Comparison of ENCODE assay signal across 33 mouse cellular contexts in genomic region chr9:78071626-78072025, GRCm38 (mm10). TPM values are rescaled to one million over a fixed set of nuclear protein-coding genes. Genes with fewer than 3 reads are reported as not detected.
DNase-seq lines count a peak whose midpoint lies in the region; ATAC-seq lines count a peak whose summit lies in the region.
"Had no signal": no experiment of that assay in that cellular context is flagged by ENCODE, and none has a peak within 500 bp of the region (broad histone marks: within the 10 kb centered on the region; RNA-seq: fewer than 3 reads in every experiment).

No protein-coding gene starts in this region.

- peak overlapping the region; percentile 66 for H3K4me3 ChIP-seq in megakaryocyte, embryonic 14.5 days (replicated peaks)
- no peak overlapping the region for H3K4me3 ChIP-seq in forebrain, embryonic 15.5 days
- no peak overlapping the region for H3K4me3 ChIP-seq in kidney, embryonic 14.5 days (ENCODE audit: low read length)
- H3K4me3 ChIP-seq: forebrain, embryonic 10.5 days; forebrain, embryonic 13.5 days; gastrocnemius, adult 2 months; heart, embryonic 12.5 days; heart, embryonic 15.5 days had no signal

- peaks cover 5% of the 10 kb centered on the region for H3K9me3 ChIP-seq in megakaryocyte, embryonic 14.5 days
- no peaks in the 10 kb centered on the region for H3K9me3 ChIP-seq in forebrain, embryonic 15.5 days
- H3K9me3 ChIP-seq in kidney, embryonic 14.5 days (ENCODE audit: control insufficient read depth, low read length), result no peaks in the 10 kb centered on the region
- H3K9me3 ChIP-seq: forebrain, embryonic 10.5 days; forebrain, embryonic 13.5 days; heart, embryonic 15.5 days had no signal

- ATAC-seq in granulocyte monocyte progenitor cell, adult 5-6 weeks (replicated peaks; ENCODE audit: poor library complexity, severe bottlenecking), result peak; percentile 97
- ATAC-seq in forebrain, embryonic 15.5 days (replicated peaks), result no peak
- ATAC-seq in kidney, embryonic 14.5 days (ENCODE audit: low FRiP score, low TSS enrichment), result no peak
- ATAC-seq: activated CD4-positive, CD25-positive, alpha-beta regulatory T cell, adult 4 months; CD4-positive, CD25-positive, alpha-beta regulatory T cell, adult 4 months; forebrain, embryonic 13.5 days; forebrain, postnatal 0 days; hindbrain, postnatal 0 days; inflammation-experienced regulatory T-cells, adult 6 months had no signal

- no peak overlapping the region for H3K27ac ChIP-seq in forebrain, embryonic 15.5 days (replicated peaks)
- no peak overlapping the region for H3K27ac ChIP-seq in kidney, embryonic 14.5 days (ENCODE audit: low read depth, low read length)
- H3K27ac ChIP-seq: forebrain, embryonic 10.5 days; forebrain, embryonic 13.5 days; gastrocnemius, adult 2 months; heart, embryonic 15.5 days; hindbrain, embryonic 14.5 days; hindbrain, postnatal 0 days had no signal

- H3K4me1 ChIP-seq in megakaryocyte, embryonic 14.5 days, result peaks cover 59% of the 10 kb centered on the region
- H3K4me1 ChIP-seq in forebrain, embryonic 15.5 days, result no peaks in the 10 kb centered on the region
- H3K4me1 ChIP-seq in kidney, embryonic 14.5 days (ENCODE audit: control insufficient read depth, insufficient read depth, low read length), result no peaks in the 10 kb centered on the region
- H3K4me1 ChIP-seq: forebrain, embryonic 10.5 days; forebrain, embryonic 13.5 days; heart, embryonic 12.5 days; heart, embryonic 15.5 days had no signal

- peaks cover 3% of the 10 kb centered on the region for H3K36me3 ChIP-seq in megakaryocyte, embryonic 14.5 days (replicated peaks; ENCODE audit: low read length)
- H3K36me3 ChIP-seq in forebrain, embryonic 15.5 days, result no peaks in the 10 kb centered on the region
- H3K36me3 ChIP-seq in kidney, embryonic 14.5 days (ENCODE audit: control insufficient read depth, insufficient read depth, low read length), result no peaks in the 10 kb centered on the region
- H3K36me3 ChIP-seq: forebrain, embryonic 10.5 days; heart, embryonic 12.5 days; heart, embryonic 15.5 days had no signal

- 92% methylated on average over 4 of the region's 4 CpGs for WGBS in forebrain, embryonic 15.5 days
- WGBS in kidney, embryonic 14.5 days, result 90% methylated on average over 4 of the region's 4 CpGs

- no peak overlapping the region for H3K4me2 ChIP-seq in forebrain, embryonic 15.5 days (replicated peaks)
- no peak overlapping the region for H3K4me2 ChIP-seq in kidney, embryonic 14.5 days (replicated peaks; ENCODE audit: low read depth, low read length)
- H3K4me2 ChIP-seq: forebrain, embryonic 13.5 days; heart, embryonic 12.5 days; heart, embryonic 15.5 days; hindbrain, embryonic 14.5 days had no signal

- peak; percentile 13 for DNase-seq in thymus, postnatal 0 days (ENCODE audit: low spot score)
- no peak for DNase-seq in thymus, postnatal 4 days
- no peak for DNase-seq in embryo, embryonic 10 days (ENCODE audit: low spot score)
- DNase-seq: adrenal gland, postnatal 10 days; adrenal gland, postnatal 36 days; cerebellum, adult 18-20 months; cerebellum, adult 9-11 months; cerebellum, postnatal 25 days; forebrain, postnatal 0 days; gastrocnemius, adult 2 months; gastrocnemius, postnatal 14 days; heart, adult 18-20 months; heart, postnatal 10 days; heart, postnatal 36 days had no signal

- H3K9ac ChIP-seq in forebrain, embryonic 15.5 days (replicated peaks), result no peak overlapping the region
- no peak overlapping the region for H3K9ac ChIP-seq in kidney, embryonic 14.5 days (ENCODE audit: low read depth, low read length)
- H3K9ac ChIP-seq: forebrain, embryonic 13.5 days; forebrain, postnatal 0 days; heart, embryonic 12.5 days; heart, embryonic 15.5 days; hindbrain, embryonic 14.5 days had no signal

- H3K27me3 ChIP-seq in megakaryocyte, embryonic 14.5 days (replicated peaks), result no peaks in the 10 kb centered on the region
- H3K27me3 ChIP-seq in forebrain, embryonic 15.5 days, result no peaks in the 10 kb centered on the region
- H3K27me3 ChIP-seq in kidney, embryonic 14.5 days (ENCODE audit: control insufficient read depth, insufficient read depth, low read length), result no peaks in the 10 kb centered on the region
- H3K27me3 ChIP-seq: forebrain, embryonic 13.5 days; heart, embryonic 12.5 days; heart, embryonic 15.5 days had no signal

RNA-seq across cellular contexts. Expression of gene Gcm1, which starts 19.9 kb away (rescaled TPM):
- 0.13 and 0.25 TPM in 2 replicates for polyA plus RNA-seq in thymus, postnatal 0 days (2015; fragmentation: Nextera tagmentation; extraction: Ambion mirVana)
- not detected in 2 replicates for total RNA-seq in granulocyte monocyte progenitor cell, adult 5-6 weeks (2014; fragmentation: Nextera tagmentation)
- total RNA-seq in granulocyte monocyte progenitor cell, adult 5-6 weeks (2017), result not detected in 2 replicates
- not detected in 2 replicates for polyA plus RNA-seq in megakaryocyte, embryonic 14.5 days (2012; ENCODE audit: insufficient read depth, low replicate concordance)
- polyA plus RNA-seq in forebrain, embryonic 15.5 days (2015; fragmentation: Nextera tagmentation; extraction: Ambion mirVana), result not detected in 2 replicates
- polyA plus RNA-seq in kidney, embryonic 14.5 days (2014; fragmentation: Nextera tagmentation; extraction: Ambion mirVana), result 0.39 and 0.51 TPM in 2 replicates
- total RNA-seq: adrenal gland, postnatal 10 days; adrenal gland, postnatal 36 days; forebrain, postnatal 0 days; gastrocnemius, adult 2 months; gastrocnemius, postnatal 14 days; gastrocnemius, postnatal 4 days; heart, adult 18-20 months; heart, postnatal 10 days; heart, postnatal 36 days had no signal
- polyA plus RNA-seq: C2C12; CD4-positive, CD25-positive, alpha-beta regulatory T cell, adult 4 months; cortical plate, adult 2 months; embryonic facial prominence, embryonic 11.5 days; forebrain, embryonic 10.5 days; forebrain, embryonic 13.5 days; forebrain, postnatal 0 days; frontal cortex, adult 2 months; heart, embryonic 12.5 days; heart, embryonic 15.5 days; hindbrain, embryonic 11.5 days; hindbrain, embryonic 14.5 days; inflammation-experienced regulatory T-cells, adult 6 months had no signal

RNA-seq across cellular contexts. Expression of gene Fbxo9, which starts 37.2 kb away (rescaled TPM):
- polyA plus RNA-seq in thymus, postnatal 0 days (2015; fragmentation: Nextera tagmentation; extraction: Ambion mirVana), result 53.8 and 60.6 TPM in 2 replicates
- total RNA-seq in granulocyte monocyte progenitor cell, adult 5-6 weeks (2014; fragmentation: Nextera tagmentation), result 50.6 and 67.0 TPM in 2 replicates
- total RNA-seq in granulocyte monocyte progenitor cell, adult 5-6 weeks (2017), result 42.1 and 54.5 TPM in 2 replicates
- polyA plus RNA-seq in megakaryocyte, embryonic 14.5 days (2012; ENCODE audit: insufficient read depth, low replicate concordance), result 67.6 and 168 TPM in 2 replicates
- 51.4 and 54.3 TPM in 2 replicates for polyA plus RNA-seq in forebrain, embryonic 15.5 days (2015; fragmentation: Nextera tagmentation; extraction: Ambion mirVana)
- 34.6 and 43.9 TPM in 2 replicates for polyA plus RNA-seq in kidney, embryonic 14.5 days (2014; fragmentation: Nextera tagmentation; extraction: Ambion mirVana)

RNA-seq across cellular contexts. Expression of gene Ick, which starts 37.4 kb away (rescaled TPM):
- polyA plus RNA-seq in thymus, postnatal 0 days (2015; fragmentation: Nextera tagmentation; extraction: Ambion mirVana), result 14.7 and 14.9 TPM in 2 replicates
- total RNA-seq in granulocyte monocyte progenitor cell, adult 5-6 weeks (2014; fragmentation: Nextera tagmentation), result 11.8 and 15.4 TPM in 2 replicates
- total RNA-seq in granulocyte monocyte progenitor cell, adult 5-6 weeks (2017), result 8.4 and 13.1 TPM in 2 replicates
- polyA plus RNA-seq in megakaryocyte, embryonic 14.5 days (2012; ENCODE audit: insufficient read depth, low replicate concordance), result 23.0 and 64.0 TPM in 2 replicates
- polyA plus RNA-seq in forebrain, embryonic 15.5 days (2015; fragmentation: Nextera tagmentation; extraction: Ambion mirVana), result 37.5 and 39.8 TPM in 2 replicates
- polyA plus RNA-seq in kidney, embryonic 14.5 days (2014; fragmentation: Nextera tagmentation; extraction: Ambion mirVana), result 19.6 and 29.3 TPM in 2 replicates
